ENCODE assay signal across 7 mouse cellular contexts in the genomic region with DNA sequence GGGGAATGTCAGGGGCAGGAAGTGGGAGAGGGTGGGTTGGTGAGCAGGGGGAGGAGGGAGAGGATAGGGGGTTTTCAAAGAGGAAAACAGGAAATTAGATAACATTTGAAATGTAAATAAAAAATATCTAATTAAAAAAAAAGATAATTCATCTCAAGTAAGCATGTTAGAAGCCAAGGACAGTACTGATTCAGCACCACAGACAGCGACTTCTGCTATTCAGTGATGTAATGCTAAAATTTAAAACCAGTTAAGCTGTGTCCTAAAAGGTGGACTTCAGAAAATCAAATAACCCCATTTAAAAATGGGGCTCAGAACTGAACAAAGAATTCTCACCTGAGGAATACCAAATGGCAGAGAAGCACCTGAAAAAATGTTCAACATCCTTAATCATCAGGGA.
DNase-seq lines count a peak whose midpoint lies in the region; ATAC-seq and TF ChIP-seq lines count a peak whose summit lies in the region.
"Not testable (repeated sequence)": the region's sequence is repeated elsewhere in the genome, so short reads cannot be mapped to it uniquely, and the experiment has no call there.

No protein-coding gene starts in this region.

- H3K4me3 ChIP-seq in MEL (ENCODE audit: control insufficient read depth in 1 of 2, insufficient read depth in 1 of 2, low read depth in 2 of 2, low read length in 2 of 2); intestine, embryonic 14.5 days (ENCODE audit: low read depth, low read length); limb, embryonic 14.5 days (replicated peaks; ENCODE audit: low read length): not testable (repeated sequence)

- 33% methylated on average over 1 of the region's 1 CpGs for WGBS in intestine, embryonic 14.5 days
- 36% methylated on average over 1 of the region's 1 CpGs for WGBS in limb, embryonic 14.5 days

- not testable (repeated sequence) for TF ChIP-seq RAD21 in MEL (IDR thresholded peaks at IDR 0.05; ENCODE audit: low read depth, low read length)

- peak; percentile 36 for DNase-seq in MEL (ENCODE audit: low read depth, low spot score)
- peak; percentile 38 for DNase-seq in ZHBTc4 (ENCODE audit: low read depth, low spot score)
- DNase-seq in embryo, embryonic 10.5 days (ENCODE audit: low spot score): peak; percentile 52
- peak; percentile 2 for DNase-seq in fibroblast of lung, adult 2 months (ENCODE audit: low read depth)
- DNase-seq in intestine, embryonic 14.5 days (ENCODE audit: low spot score): peak; percentile 61
- peak; percentile 79 for DNase-seq in limb, embryonic 14.5 days (ENCODE audit: low spot score)
- DNase-seq in retina, embryonic 14.5 days (ENCODE audit: low spot score): peak; percentile 48

- H3K79me2 ChIP-seq in MEL (ENCODE audit: control insufficient read depth, insufficient read depth, low read length, poor library complexity): not testable (repeated sequence)

- not testable (repeated sequence) for H3K4me1 ChIP-seq in MEL (ENCODE audit: control insufficient read depth in 1 of 2, insufficient read depth in 2 of 2, low read length in 2 of 2); intestine, embryonic 14.5 days (replicated peaks; ENCODE audit: control insufficient read depth, insufficient read depth, low read length); limb, embryonic 14.5 days (ENCODE audit: control insufficient read depth, insufficient read depth, low read length)

- H3K27ac ChIP-seq in MEL (ENCODE audit: control insufficient read depth, low read depth, low read length); intestine, embryonic 14.5 days (ENCODE audit: low read depth); limb, embryonic 14.5 days (replicated peaks; ENCODE audit: low read depth, low read length): not testable (repeated sequence)

- H3K9me3 ChIP-seq in MEL (replicated peaks; ENCODE audit: insufficient read depth, low read length); intestine, embryonic 14.5 days (ENCODE audit: control insufficient read depth, low read length); limb, embryonic 14.5 days (ENCODE audit: control insufficient read depth, low read length): not testable (repeated sequence)

- TF ChIP-seq EP300 in MEL (IDR thresholded peaks at IDR 0.05; ENCODE audit: low read depth in 1 of 2, low read length in 2 of 2): not testable (repeated sequence)

- not testable (repeated sequence) for H3K36me3 ChIP-seq in MEL (ENCODE audit: control insufficient read depth in 1 of 2, insufficient read depth in 2 of 2, low read length in 2 of 2); intestine, embryonic 14.5 days (ENCODE audit: control insufficient read depth, insufficient read depth, low read length); limb, embryonic 14.5 days (ENCODE audit: control insufficient read depth, insufficient read depth, low read length)

- not testable (repeated sequence) for TF ChIP-seq CTCF in MEL (IDR thresholded peaks at IDR 0.05 in 2 of 3, conservative IDR thresholded peaks at IDR 0.05 in 1 of 3; ENCODE audit: control insufficient read depth in 1 of 3, insufficient read depth in 1 of 3, low read depth in 2 of 3, low read length in 3 of 3, poor library complexity in 1 of 3, severe bottlenecking in 1 of 3)

- H3K9ac ChIP-seq in MEL (ENCODE audit: control insufficient read depth, low read depth, low read length, poor library complexity, severe bottlenecking); intestine, embryonic 14.5 days (ENCODE audit: low read length); limb, embryonic 14.5 days (ENCODE audit: low read depth, low read length, severe bottlenecking): not testable (repeated sequence)

- not testable (repeated sequence) for H3K4me2 ChIP-seq in intestine, embryonic 14.5 days (ENCODE audit: low read length); limb, embryonic 14.5 days (replicated peaks; ENCODE audit: low read depth, low read length, severe bottlenecking)

- not testable (repeated sequence) for TF ChIP-seq POLR2A in MEL (IDR thresholded peaks at IDR 0.05; ENCODE audit: control insufficient read depth in 1 of 2, insufficient read depth in 1 of 2, low read depth in 1 of 2, low read length in 2 of 2, poor library complexity in 1 of 2); limb, embryonic 14.5 days (IDR thresholded peaks at IDR 0.05; ENCODE audit: borderline replicate concordance, extremely low read depth, insufficient read depth, insufficient read length)

- ATAC-seq in intestine, embryonic 14.5 days (replicated peaks; ENCODE audit: low FRiP score, low TSS enrichment, low read depth); limb, embryonic 14.5 days (ENCODE audit: low FRiP score, low read depth): not testable (repeated sequence)

- H3K27me3 ChIP-seq in MEL (ENCODE audit: control insufficient read depth in 1 of 2, insufficient read depth in 2 of 2, low read length in 2 of 2); intestine, embryonic 14.5 days (replicated peaks; ENCODE audit: control insufficient read depth, insufficient read depth, low read length); limb, embryonic 14.5 days (ENCODE audit: control insufficient read depth, insufficient read depth, low read length): not testable (repeated sequence)

Comparison
In these comparisons a context has a peak if more than half of its experiments do, and no peak if none do; other contexts are left out.
1. DNase-seq: peak in every context shown above with its lines; median percentile 79 in limb, embryonic 14.5 days; 61 in intestine, embryonic 14.5 days; 52 in embryo, embryonic 10.5 days; 48 in retina, embryonic 14.5 days; 38 in ZHBTc4; 36 in MEL; 2 in fibroblast of lung, adult 2 months.